Mouse (Mus musculus): ENCODE measurements around the gene Phf19.

Gene Phf19
- long read RNA-seq, experiment 1, partial matches to known transcripts, result 0 of 1 reads
- long read RNA-seq, experiment 1, other reads (novel, unspliced or antisense), result 1 of 1 reads
- long read RNA-seq, experiment 2, partial matches to known transcripts, result 2 of 2 reads
- long read RNA-seq, experiment 2, other reads (novel, unspliced or antisense), result 0 of 2 reads

DNA sequence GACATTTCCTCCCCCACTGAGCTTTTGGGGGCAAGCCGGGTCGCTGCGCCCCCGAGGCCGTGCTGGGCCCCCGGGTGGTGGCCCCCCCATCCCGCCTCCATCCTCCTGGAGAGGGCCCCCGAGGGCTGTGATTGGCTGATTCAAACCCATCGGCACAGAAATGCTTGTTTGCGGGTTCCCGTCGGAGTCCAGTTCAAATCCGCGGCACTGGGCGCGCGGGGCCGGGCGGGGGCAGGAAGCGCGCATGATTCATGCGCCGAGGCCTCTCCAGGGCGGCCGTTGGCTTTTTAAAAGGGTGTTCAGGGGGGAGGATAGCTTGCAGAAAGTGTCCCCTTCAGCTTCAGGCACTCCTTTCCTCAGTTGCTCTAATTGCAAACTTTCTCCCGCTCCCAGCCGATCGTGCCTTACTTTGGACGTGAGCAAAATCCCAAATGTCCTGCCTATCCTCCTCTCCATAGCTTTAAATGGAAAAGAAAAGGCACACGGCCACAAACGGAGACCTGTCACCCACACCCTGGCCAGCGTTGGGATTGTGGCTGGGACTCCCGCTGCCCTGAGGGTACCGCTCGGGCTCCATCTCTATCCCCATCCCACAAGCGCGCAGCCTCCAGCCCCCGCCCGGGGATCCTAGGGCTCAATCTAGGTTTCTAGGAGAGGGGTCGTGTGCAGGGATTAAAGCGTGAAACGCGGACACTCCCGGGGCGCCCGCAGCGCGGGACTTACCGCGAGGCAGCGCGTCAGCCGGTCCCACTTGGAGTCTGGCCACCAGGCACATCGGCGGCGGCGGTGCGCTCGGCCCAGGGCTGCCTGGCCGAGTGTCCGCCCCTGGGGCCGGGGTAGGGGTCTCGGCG, at the start of gene Phf19:
TSS of gene Phf19 (minus strand) at position 809 of the 851 bp plus-strand sequence.
- intact Hi-C loops (cut with DNase I), result no loop called here

DNA sequence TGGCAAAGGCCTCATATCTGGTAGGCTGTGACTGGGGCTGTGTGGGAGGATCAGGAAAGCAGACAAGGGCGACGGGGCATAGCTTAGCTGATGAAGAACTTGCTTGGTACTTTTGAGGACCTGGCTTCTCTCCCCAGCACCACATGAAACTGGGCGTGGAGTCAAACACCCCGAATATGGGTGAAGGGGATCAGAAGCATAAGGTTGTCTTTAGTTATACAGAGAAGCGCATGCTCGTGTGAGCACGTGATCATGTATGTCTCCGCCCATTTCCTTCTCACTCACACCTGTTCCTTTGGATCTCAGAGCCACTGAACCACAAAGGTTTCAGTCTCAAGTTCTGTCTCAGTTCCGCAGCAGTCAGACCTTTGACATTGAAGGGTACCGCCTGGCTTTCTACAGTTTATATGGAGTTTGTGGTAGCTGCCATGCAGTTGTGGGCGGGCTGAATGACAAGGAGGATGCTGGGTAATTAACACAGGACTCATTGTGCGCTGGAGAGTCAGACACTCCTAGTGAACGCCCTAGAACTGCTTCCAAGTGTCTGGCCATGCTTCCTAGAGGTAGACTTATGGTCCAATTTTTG, 49.6 kb upstream of the Phf19 start:
- intact Hi-C loops (cut with DNase I), result no loop called here

DNA sequence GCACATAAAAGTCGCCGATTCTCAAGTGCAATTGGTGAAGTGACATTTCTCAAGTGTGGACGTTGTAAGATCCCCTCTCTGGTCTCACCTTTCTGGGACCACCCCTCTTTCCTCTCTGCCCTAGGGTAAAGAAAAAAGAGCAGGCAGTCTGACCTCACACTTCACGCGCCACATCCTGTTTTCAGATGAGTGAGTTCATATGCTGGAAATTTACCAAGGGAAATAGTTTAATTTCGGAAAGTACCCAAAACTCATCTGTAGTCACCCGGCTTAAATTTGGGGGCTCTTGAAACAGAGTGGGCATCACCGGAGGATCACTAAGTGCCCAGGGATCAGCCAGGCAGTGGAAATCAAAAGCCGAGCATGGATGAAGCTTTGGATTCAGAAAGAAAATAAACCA, 49.1 kb upstream of the Phf19 start:
- intact Hi-C loops (cut with DNase I), result no loop called here

DNA sequence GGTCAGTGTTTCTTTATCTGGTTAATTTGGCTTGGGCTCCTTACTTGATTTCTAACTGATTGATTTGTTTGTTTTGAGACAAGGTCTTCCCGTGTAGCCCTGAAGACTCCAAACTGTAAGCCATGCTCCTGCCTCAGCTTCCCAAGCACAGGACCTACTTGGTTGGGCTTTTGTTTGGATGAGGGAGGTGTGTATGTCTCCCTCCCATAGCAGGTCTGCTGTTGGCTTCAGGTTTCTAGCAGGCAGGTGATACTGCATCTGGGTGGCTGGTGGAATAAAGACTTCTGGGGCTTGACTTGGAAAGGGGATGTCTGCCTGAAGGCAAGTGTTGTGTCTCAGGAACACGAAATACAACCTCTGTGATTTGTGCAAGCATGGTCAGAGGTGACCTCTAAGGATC, 48.4 kb upstream of the Phf19 start:
- intact Hi-C loops (cut with DNase I), result no loop called here

DNA sequence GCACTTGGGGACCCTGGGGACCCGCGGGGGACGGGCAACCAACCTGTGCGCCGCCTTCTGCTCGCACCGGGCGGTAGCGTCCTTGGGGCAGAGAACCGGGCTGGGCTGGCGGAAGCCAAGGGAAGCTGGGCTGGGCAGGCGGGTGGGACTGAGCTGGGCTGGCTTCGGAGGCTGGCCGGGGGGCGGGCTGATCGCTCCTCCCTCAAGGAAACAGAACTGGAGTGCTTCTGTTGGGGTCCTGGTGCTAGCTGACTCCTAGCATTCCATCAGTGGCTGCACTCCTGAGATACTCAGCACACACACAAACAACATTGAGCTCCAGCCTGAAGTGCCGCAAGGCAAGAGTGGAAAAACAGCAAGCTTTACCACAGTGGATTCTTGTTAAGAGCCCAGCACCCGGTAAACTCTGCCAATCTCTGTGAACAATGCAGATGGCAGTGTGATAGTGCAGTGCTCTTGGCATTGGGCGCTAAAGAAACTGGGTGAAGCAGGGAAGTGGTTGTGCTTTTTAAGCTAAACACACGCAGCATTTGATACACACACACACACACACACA, 47.7 kb upstream of the Phf19 start, which contains the start of gene Traf1:
TSS of gene Traf1 (minus strand) at position 292 of the 556 bp plus-strand sequence.
- intact Hi-C loops (cut with DNase I), result no loop called here

DNA sequence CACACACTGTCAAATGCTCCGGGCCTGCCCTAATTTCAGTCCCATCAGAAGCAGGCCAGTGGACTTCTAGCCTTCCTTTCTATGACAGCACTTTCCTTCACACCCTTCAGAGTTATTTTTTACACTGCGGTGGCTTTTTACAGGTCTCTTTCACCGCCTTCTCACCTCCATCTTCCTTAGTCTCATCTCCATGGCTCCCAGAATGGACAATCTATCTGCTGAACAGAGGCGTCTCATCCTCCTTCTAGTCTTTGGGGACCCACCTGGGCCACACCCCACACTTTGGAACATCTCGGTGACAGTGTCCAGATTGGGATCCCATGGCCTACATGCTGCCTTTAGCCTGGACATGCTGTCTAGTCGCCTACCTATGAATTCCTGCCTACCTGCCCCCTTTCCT, 47.1 kb upstream of the Phf19 start:
- intact Hi-C loops (cut with DNase I), result no loop called here

DNA sequence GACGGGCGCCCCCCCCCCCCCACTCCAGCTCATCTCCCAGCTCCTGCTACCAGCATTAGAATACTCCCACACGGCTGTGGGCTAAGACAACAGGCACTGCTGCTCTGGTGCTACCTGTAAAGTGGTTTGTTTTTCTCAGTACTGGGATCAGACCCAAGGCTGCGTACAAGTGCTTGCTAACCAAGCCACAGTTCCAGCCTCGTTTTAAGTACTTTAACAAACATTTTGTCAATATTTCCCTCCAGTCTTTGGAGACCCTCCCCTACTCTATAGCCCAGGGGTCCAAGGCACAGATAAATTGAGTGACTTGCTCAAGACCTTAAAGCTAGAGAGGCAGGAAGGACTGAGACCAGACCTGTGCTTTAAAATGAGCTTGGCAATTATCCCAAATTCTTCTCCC, 46.6 kb upstream of the Phf19 start:
- intact Hi-C loops (cut with DNase I), result no loop called here

DNA sequence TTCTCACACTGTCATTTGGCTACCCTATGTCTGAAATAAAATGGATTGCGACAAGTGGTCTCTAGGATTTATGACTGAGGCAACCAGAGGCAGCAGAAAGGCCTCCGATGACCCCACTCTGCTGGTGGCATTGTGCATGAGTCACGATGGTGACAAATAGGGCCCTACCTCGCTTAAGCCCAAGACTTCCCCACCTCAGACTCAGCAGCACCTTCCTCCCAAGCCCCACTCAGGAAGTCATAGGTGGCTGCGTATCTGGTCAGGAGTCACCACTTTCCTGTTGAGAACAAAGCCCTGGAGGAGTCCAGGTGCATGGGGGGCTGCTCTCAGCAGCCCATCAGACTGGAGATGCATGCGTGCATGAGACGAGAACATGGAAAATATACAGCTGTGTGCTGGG, 44.8 kb upstream of the Phf19 start:
- intact Hi-C loops (cut with DNase I), result no loop called here

DNA sequence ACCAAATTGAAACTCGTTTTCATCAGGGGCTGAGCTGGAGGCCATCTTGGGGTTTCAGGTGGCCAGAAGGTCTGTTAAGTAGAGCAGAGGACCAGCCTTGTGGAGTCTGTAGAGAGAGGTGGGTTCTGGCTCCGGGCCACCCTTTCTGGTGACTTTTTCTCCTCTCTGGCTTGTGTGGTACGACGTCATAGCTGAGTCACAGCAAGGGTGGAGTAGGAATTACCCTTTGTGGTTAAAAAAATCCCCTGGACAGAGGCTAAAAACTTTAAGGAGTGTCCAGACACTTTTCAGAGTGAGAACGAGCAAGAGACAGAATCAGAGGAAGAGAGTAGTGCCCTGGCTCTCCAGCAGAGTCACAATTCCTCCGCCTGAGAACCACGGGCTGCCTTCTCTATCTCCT, 44.2 kb upstream of the Phf19 start:
- intact Hi-C loops (cut with DNase I), result no loop called here

DNA sequence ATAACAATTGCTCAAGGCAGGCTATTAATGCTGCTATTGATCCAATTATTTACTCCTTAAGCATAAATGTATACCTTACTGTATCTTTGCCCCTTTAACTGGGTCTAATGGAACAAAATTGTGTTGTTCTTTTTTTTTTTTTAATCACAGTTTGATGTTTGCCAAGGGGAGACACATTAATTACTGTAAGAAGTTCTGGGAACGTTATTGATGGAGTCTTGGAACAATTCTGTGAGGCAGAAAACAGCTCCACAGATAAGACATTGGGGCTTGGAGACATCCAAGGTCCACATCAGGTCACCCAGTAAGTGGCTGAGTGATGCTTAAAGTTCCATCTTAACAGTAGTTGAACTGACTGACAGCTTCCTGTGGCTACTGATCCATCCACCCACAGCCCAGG, 43.6 kb upstream of the Phf19 start:
- intact Hi-C loops (cut with DNase I), result no loop called here

DNA sequence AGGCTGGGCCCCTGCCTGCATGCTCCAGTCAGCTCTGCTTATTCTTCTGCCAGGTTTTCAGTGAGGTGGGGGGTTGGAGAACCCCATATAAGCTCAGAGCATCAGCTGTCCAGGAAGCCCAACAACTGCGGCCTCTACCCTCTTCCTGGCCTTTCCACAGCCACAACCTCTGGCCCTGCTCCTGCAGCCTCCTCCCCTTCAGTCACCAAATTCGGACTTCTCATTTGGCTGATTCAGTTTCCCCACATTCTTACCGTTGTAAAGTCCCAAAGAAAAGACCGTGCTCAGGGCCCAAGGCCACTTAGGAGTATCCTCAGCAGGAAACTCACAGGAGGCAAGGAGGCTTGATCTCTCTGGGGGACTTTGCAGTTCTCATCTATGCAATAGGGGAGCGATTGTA, 43.1 kb upstream of the Phf19 start:
- intact Hi-C loops (cut with DNase I), result no loop called here

DNA sequence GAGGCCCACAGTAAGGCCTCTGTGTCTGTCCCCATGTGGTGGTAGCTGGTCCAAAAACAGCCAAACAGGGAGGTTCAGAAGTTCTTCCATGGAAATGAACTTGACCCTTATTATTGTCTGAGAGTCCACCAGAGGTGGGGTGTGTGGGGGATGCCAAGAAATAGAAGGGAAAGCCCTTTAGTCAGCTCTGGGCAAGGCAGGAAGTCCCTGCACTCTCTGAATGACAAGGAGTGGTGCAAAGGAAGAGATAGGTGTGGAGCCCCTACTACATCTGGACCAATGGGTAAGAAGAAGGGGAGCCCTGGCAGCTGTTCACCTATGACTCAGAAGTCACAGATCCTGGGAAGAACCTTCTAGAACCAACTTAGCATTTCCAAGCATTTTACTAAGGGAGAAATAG, 40.5 kb upstream of the Phf19 start:
- intact Hi-C loops (cut with DNase I), result no loop called here

DNA sequence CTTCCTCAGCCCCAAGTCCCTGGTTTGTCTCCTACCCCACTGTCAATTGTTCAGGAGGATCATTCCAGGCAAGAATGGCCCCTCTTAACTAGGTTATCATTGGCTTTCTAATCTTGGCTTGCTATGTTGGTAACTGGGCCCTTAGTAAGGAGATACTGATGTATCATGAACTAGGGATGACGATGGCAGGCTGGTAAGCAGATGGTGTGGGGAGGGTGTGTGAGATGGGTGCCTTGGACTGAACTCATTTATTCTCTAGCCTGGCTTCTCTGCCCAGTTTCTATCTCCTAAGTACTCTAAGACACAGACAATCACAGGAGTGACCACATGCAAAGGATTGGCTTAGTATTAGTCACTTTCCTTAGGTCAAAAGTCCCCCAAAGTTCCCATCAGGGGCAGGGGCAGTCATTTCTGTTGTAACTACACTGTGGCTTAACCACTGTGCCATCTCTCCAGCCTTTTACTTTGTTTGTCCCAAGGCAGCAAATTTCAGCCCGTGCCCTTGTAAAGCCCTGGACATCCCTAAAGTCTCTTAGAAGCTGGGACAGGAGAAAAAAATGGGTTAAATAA, 39.8 kb upstream of the Phf19 start:
- intact Hi-C loops (cut with DNase I), result no loop called here

DNA sequence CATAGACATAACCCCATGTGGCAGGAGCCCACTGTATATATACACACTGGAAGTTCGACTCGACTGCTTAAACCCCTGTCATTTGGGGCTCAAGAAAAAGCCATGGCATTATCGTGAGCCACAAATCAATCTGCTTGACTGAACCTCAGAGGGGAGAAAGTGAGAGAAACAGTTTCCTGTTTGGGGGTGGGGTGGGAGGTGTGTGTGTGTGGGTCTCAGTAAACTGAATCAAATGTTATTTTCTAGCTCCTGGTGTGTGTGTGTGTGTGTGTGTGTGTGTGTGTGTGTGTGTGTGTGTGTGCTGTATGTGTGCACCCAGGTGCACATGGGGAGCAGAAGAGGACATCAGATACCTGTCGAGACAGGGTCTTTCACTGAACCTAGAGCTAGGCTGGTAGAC, 39.2 kb upstream of the Phf19 start:
- intact Hi-C loops (cut with DNase I), result no loop called here

DNA sequence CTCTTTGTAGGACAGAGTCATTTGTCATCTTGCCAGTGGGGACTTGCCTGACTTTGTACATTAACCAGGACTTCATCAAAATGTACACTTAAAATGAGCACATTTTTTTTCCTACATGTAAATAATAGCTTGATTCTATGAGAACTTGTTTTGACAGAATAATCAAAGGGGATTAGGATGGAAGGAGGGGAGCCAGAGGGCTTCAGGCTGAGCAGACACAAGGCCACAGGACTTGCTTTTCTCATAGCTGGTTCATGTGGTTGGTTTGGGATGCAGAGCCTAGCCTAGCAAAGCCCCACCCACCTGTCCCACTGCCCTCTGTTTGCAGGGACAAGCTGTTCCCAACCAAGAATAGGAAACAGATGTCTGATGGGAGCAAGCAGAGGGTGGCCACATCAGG, 37.6 kb upstream of the Phf19 start:
- intact Hi-C loops (cut with DNase I), result no loop called here

DNA sequence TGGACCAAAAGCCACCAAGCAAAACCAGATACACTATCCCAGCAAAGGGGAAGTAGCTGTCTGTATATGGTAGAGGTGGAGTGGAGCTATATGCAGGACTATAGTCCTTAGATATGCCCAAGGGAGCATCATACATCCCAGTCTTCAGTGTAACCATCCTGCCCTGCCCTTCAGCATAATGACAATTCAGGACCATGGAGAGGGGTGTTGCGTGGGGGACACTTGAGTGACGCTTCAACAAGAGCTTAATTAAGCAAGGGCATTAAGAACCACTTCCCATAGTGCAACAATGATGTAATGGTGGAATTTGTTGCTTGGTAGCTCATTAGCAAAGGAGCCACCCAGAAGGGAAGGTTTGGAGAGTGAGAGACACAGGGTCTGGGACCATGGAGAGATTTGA, 34.8 kb upstream of the Phf19 start:
- intact Hi-C loops (cut with DNase I), result no loop called here

DNA sequence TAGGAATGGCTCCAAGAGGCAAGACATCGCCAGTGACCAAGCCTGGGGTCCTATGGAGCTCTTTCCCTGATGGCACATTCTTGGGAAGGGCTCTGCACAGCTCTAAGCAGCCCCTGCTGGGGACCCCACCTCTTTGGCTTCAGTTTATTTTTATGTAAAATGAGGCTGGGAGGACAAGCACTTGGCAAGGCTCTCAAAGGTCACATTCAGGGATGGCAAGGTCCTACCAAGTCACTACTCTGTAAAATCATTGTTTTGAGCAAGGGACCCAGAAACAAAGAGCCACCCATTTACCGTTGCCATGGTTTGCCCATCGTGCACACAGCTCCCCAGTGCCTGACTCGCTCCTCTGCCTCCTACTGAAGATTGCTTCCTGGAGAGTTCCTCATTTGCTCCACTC, 32.2 kb upstream of the Phf19 start:
- intact Hi-C loops (cut with DNase I), result no loop called here

DNA sequence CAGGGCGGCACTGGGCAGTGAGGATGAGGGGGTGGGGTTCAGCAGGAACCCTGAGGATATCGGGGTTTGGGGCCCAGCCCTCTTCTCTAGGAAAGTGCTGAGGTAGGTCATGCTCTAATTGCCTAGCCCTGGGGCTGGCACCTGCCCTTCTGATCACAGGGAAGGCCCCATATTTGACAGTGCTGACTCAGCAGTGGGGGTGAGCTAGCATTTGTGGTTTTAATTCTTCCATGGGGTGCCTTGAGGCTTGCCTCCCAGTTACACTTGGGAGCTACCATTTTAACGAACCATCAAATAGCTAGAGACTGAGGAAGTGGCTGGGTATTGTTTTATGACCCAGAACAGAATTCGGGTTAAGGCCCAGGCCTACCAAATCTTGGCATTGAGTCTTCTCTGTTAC, 31.8 kb upstream of the Phf19 start:
- intact Hi-C loops (cut with DNase I), result no loop called here

DNA sequence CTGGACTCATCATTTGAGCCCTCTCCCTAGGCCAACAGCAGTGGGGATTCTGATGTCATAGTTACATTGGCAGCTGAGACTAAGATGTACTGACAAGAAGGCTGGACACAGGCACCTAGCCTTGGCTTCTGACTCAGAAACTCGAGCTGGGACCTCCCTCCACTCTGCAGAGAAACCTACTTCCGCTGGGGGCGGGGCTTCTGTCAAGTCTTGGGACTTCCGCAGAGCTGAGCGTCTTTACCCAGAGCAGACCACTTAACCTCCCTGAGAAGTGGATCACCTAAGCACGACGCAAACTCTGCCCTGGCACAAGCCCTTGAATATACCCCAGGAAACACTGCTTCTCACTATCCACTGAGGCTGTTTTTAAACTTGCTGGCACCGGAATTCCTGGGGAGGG, 30.9 kb upstream of the Phf19 start:
- intact Hi-C loops (cut with DNase I), result no loop called here

DNA sequence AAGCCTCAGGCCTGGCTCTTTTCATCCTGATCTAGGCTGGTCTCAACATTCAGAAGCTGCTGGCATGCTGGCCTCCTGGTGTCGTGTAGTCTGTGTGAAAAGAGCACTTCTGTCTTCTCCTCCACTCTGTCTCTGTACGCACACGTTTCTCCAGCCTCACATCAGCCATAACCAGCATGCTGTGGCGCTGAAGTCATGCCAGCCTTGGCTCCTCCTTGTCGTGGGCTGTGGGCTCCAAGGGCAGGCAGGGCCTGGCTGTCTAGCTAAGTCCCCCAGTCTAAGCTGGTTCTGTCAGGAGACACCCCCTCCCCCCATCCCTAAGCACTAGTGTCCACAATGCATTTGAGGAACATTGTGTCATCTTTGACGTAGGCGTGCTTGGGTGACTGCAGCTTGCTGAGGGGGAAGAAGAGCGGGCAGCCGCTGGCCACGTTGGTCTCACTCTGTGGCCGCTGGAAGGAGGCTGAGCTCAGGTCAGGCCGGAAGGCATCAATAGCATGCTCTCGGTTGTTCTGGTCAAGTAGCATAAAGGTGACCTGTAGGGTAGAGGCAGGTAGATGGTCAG, 29.8 kb upstream of the Phf19 start:
- intact Hi-C loops (cut with DNase I), result no loop called here

DNA sequence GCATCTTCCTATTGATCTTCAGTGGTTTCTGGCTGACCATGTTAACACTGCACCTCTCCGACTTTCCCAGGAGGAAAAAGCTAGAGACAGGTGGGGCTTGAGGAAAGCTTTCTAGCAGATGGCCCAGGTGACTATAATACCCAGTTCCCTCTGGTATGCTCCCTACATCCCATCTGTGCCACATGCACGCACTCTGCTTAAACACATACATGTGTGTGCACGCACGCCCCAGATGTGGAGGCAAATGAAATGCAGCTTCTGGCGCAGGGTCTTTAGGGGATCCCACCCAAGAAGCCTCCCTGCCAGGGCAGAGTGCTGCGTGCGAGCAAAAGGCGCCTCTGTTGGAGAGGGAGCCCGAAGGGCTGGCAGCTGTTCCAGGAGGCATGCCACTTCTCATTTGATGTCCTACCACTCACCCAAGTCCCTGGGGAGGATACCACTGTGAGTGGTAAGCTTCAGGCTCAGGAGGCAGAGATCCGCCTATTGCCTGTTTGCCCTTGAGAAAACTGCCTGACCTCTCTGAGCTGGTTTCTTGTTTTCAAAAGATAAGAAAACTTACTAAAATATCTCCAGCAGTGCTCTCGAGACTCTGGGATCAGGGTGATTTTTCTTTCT, 27.3 kb upstream of the Phf19 start:
- intact Hi-C loops (cut with DNase I), result no loop called here

All from adrenal gland (tissue).